33 mouse cellular contexts compared by ENCODE assay signal in the genomic region with DNA sequence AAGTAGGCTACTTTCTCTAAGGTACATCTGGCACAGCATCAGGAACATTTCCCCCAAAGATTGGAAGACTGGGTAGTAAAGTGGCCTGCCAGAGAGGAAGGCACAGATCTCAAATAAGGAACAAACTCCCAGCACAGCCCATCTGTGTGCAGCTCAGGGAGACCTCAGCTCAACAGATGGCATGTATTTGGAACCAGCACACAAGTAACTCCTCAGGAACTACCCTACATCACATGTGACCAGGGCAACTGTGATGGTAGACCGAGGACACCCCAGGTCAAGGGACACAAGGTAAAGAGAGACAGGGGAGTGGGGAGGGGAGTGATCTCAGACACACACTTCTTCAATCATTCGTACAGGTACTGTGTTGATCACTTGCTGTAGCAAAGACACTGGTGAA.
DNase-seq lines count a peak whose midpoint lies in the region; ATAC-seq and TF ChIP-seq lines count a peak whose summit lies in the region.
"Had no signal": no experiment of that assay in that cellular context is flagged by ENCODE, and none has a peak within 500 bp of the region (broad histone marks: within the 10 kb centered on the region; RNA-seq: fewer than 3 reads in every experiment).

No protein-coding gene starts in this region.

- no peak overlapping the region for H3K4me3 ChIP-seq in layer of hippocampus, adult 2 months
- no peak overlapping the region for H3K4me3 ChIP-seq in midbrain, embryonic 11.5 days (ENCODE audit: low read depth, low read length)
- H3K4me3 ChIP-seq: embryonic facial prominence, embryonic 10.5 days; embryonic facial prominence, embryonic 13.5 days; erythroblast, embryonic 14.5 days; forebrain, embryonic 12.5 days; forebrain, embryonic 15.5 days; gastrocnemius, adult 2 months; heart, embryonic 12.5 days; heart, embryonic 15.5 days; kidney, embryonic 15.5 days had no signal

- H3K9me3 ChIP-seq in midbrain, embryonic 11.5 days (ENCODE audit: control insufficient read depth, low read length): no peaks in the 10 kb centered on the region
- H3K9me3 ChIP-seq: embryonic facial prominence, embryonic 10.5 days; embryonic facial prominence, embryonic 13.5 days; forebrain, embryonic 12.5 days; forebrain, embryonic 15.5 days; heart, embryonic 12.5 days; heart, embryonic 15.5 days; kidney, embryonic 15.5 days had no signal

- H3K27me3 ChIP-seq in midbrain, embryonic 11.5 days (ENCODE audit: control insufficient read depth, insufficient read depth, low read length): peaks cover 3% of the 10 kb centered on the region; the same call in 1 of the 2 replicates
- H3K27me3 ChIP-seq: CH12.LX, Patski had no signal

- no peak overlapping the region for H3K27ac ChIP-seq in layer of hippocampus, adult 2 months
- no peak overlapping the region for H3K27ac ChIP-seq in midbrain, embryonic 11.5 days (ENCODE audit: low read depth, low read length)
- H3K27ac ChIP-seq: embryonic facial prominence, embryonic 10.5 days; embryonic facial prominence, embryonic 13.5 days; forebrain, embryonic 12.5 days; forebrain, embryonic 15.5 days; gastrocnemius, adult 2 months; heart, embryonic 15.5 days; hindbrain, embryonic 14.5 days; hindbrain, postnatal 0 days; kidney, embryonic 15.5 days had no signal

- H3K9ac ChIP-seq in midbrain, embryonic 11.5 days (ENCODE audit: low read length): no peak overlapping the region
- H3K9ac ChIP-seq: embryonic facial prominence, embryonic 13.5 days; forebrain, embryonic 12.5 days; forebrain, embryonic 15.5 days; heart, embryonic 12.5 days; heart, embryonic 15.5 days; hindbrain, embryonic 14.5 days; kidney, embryonic 15.5 days had no signal

- peak; percentile 65 for DNase-seq in cerebellum, adult 11-12 months
- no peak for DNase-seq in cerebellum, postnatal 4 days (ENCODE audit: low spot score in 2 of 2)
- DNase-seq in cerebellum, adult 9-10 months: peak; percentile 71
- DNase-seq in cerebellum, postnatal 10 days: no peak
- peak; percentile 38 for DNase-seq in layer of hippocampus, adult 9-11 months
- no peak for DNase-seq in layer of hippocampus, adult 2 months (ENCODE audit: low spot score in 2 of 2)
- peak; percentile 25 to 50 for DNase-seq in cerebellum, postnatal 36 days
- DNase-seq in midbrain, embryonic 11.5 days (ENCODE audit: low spot score, missing footprints): no peak
- DNase-seq: adrenal gland, postnatal 10 days; adrenal gland, postnatal 36 days; B cell, adult 2 months; embryo, embryonic 11 days; gastrocnemius, adult 2 months; gastrocnemius, postnatal 14 days; heart, adult 18-20 months; heart, postnatal 10 days; heart, postnatal 4 days; kidney, adult 11 months; kidney, adult 8-10 months had no signal

- no peak for ATAC-seq in midbrain, embryonic 11.5 days (ENCODE audit: low FRiP score)
- ATAC-seq: forebrain, embryonic 15.5 days; hindbrain, postnatal 0 days; inflammation-experienced regulatory T-cells, adult 6 months; Patski had no signal

- H3K36me3 ChIP-seq in midbrain, embryonic 11.5 days (ENCODE audit: control insufficient read depth, insufficient read depth, low read length): no peaks in the 10 kb centered on the region
- H3K36me3 ChIP-seq: embryonic facial prominence, embryonic 10.5 days; embryonic facial prominence, embryonic 13.5 days; forebrain, embryonic 12.5 days; forebrain, embryonic 15.5 days; G1E; heart, embryonic 12.5 days; heart, embryonic 15.5 days; kidney, embryonic 15.5 days had no signal

- H3K4me2 ChIP-seq in midbrain, embryonic 11.5 days: no peak overlapping the region
- H3K4me2 ChIP-seq: embryonic facial prominence, embryonic 13.5 days; forebrain, embryonic 12.5 days; forebrain, embryonic 15.5 days; heart, embryonic 12.5 days; heart, embryonic 15.5 days; hindbrain, embryonic 14.5 days; kidney, embryonic 15.5 days had no signal

- peaks cover 4% of the 10 kb centered on the region for H3K4me1 ChIP-seq in midbrain, embryonic 11.5 days (ENCODE audit: control insufficient read depth, insufficient read depth, low read length)

- 92% methylated on average over 2 of the region's 2 CpGs for WGBS in midbrain, embryonic 11.5 days

- no peak for TF ChIP-seq CTCF in layer of hippocampus, adult 2 months (conservative IDR thresholded peaks at IDR 0.05)

Comparison
In these comparisons a context has a peak if more than half of its experiments do, and no peak if none do; other contexts are left out.
1. DNase-seq: peak in cerebellum, adult 11-12 months (single experiment), cerebellum, adult 9-10 months (single experiment), layer of hippocampus, adult 9-11 months (single experiment) and cerebellum, postnatal 36 days (2 of 2); none in cerebellum, postnatal 4 days (0 of 2), cerebellum, postnatal 10 days (0 of 2), layer of hippocampus, adult 2 months (0 of 2) and midbrain, embryonic 11.5 days (single experiment).